Mouse (Mus musculus) frontal cortex, adult (tissue): ENCODE measurements around the gene Celf6.

Experiments
- ATAC-seq: cut with Nextera tagmentation; 2 replicates; pipeline ENCODE4 v1.9.2; 2017; ENCODE audit warnings: mild to moderate bottlenecking, moderate library complexity, mixed read lengths; ENCODE audit not compliant: low TSS enrichment

Celf6 gene

DNA sequence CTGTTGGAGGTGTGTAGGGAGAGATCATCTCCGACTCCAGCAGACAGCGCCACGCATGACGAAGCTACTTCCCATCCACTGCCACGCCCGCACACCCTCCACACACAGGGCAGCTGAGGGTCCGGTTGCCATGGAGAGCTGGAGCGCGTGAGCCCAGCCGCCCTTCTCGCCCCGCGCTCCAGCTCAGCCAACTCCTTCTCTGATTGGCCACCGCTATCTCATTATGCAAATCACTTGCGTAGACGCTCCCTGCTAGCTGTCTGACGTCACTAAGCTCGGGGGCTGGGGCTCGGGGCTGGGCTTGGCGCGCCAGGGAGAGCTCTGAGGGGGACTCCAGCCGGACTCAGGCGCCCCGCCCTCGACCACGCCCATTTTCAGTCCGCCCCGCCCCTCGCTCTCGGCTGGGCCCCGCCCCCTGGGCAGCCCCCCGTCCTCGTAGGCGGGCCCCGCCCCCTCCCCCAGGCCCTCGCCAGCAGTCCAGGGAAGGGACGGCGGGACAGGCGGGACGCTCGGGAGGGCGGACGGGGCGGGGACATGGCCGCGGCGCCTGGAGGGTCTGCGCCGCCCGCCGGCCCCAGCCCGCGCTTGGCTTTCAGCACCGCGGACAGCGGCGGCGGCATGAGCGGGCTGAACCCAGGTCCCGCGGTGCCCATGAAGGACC lies at the start of gene Celf6:
Gene Celf6 (plus strand): TSS at position 74 of the 661 bp plus-strand sequence.
- peak; percentile 97 for ATAC-seq

DNA sequence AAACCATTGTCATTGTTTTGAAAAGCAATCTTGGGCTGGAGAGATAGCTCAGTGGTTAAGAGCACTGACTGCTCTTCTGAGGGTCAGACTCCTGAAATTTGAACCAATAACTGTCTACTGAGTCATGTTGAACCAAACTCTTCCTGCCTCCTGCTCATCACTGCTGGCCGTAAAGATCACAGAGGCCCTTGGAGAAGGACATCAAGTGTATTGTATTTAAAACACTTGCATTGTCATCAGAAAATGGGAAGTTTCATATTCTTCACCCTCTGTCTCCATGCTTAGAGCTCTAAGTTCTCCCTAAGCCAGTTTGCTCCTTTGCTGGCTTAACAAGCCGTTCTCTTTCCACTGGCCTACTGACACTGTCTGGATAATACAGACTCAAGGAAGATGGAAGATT lies 49.4 kb upstream of the Celf6 start:
- ATAC-seq = no peak

GRCm38 (mm10) chr9:59531645-59532044 lies 46.1 kb upstream of the Celf6 start:
- no peak for ATAC-seq

DNA sequence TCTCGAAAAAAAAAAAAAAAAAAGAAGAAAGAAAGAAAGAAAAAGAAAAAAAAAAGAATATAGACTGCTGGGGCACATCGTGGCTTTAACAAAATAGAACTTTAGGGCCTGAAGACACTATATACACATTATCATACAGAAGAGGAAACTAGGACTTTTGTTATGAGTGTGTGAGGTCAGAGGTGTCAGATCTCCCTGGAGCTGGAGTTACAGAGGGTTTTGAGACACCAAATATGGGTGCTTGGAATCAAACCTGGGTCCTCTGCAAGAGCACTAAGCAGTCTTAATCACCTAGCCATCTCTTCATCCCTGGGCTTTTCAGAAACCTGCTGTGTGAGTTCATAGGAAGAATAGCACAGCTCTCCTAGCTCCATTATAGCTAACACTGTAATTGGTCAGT lies 44.3 kb upstream of the Celf6 start:
- no peak for ATAC-seq

DNA sequence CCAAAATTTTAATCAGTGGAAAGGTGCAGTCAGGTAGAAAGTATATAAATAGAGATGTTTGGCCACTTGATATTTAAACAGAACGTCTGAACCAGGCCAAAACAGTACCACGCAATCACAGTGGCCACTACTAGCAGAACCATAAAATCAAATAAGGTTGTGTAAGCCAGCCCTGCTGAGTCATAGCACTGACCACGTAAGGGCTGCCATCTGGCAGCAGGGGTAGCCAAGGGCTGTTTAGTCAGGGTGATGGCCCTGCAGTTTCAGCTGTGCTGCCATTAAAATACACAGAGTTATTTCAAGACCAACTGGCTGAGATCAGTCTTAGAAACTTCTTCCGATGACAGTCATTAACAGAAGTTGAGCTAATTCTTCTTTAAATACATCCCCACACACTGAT lies 43.8 kb upstream of the Celf6 start:
- ATAC-seq = no peak

- ATAC-seq = no peak
These were observed 40.1 kb upstream of the Celf6 start for GRCm38 (mm10) chr9:59537651-59538050.

GRCm38 (mm10) chr9:59539441-59540137 lies 38.1 kb upstream of the Celf6 start, which contains the start of the genes Hexa and Tmem202:
Hexa (plus strand) TSS chr9:59539540.
Tmem202 (minus strand) TSS chr9:59539847.
- peak; percentile 89 for ATAC-seq

GRCm38 (mm10) chr9:59541617-59542016 lies 36.1 kb upstream of the Celf6 start:
- no peak for ATAC-seq

DNA sequence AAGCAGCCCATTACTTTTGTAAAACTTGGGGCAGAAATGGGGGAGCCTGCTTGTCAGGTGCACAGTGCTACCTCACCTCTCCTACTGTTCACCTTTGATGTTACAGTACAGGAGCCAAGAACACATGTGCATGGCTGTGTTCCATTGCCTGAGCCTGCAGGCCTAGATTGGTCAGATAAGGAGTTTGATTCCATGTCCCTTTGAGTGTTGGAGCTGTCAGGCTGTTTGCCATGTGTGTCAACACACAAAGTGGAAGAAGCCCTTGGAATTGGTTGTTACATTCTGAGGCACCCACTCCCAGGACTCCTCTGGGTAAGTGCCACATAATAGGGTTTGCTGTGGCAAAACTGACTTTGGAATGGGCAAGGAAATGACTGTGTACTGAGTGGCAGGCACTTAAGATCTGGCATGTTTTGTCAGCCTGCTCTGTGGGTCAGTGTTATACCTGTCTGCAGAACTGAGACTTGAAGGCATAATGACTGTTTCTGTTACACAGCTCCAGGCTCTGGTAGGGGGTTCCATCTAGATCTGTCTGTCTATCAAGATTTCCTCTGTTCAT lies 34.9 kb upstream of the Celf6 start:
- ATAC-seq = no peak

DNA sequence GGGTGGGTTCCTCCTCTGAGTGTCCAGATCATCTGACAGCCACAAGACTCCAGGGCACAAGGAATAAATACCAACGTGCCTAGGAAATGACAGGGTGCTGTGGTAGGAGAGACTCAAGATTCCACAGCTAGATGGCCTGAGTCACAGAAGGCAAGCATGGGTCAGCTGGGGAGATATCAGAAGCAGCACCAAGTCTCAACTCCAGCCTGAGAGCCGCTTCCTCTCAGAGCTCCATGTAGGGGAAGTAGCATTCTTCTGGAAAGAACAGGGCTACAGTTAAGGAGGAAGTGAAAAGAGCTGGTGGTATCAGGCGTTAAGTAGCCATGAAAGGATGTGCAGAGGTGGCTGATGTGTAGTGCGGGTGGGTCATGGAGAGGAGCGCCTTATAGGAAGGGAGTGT lies 33.0 kb upstream of the Celf6 start:
- ATAC-seq = no peak

DNA sequence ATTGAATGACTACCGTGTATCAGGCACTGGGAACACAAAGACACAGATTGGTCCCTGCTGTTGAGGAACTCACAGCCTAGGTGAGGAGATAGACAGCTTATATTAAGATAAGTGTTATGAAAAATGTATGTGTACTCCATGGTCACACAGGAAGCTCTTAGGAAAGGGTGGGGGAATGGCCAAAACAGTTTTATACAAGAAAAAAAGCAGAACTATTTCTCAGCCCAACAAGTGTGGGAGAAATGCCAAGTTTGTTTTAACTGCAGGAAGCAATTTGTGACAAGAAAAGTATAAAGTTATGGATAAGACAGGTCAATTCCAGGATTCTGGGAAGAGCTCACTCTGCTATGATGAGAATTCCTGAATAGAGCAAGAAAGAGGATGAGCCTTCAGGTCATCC lies 29.8 kb upstream of the Celf6 start:
- ATAC-seq = no peak

DNA sequence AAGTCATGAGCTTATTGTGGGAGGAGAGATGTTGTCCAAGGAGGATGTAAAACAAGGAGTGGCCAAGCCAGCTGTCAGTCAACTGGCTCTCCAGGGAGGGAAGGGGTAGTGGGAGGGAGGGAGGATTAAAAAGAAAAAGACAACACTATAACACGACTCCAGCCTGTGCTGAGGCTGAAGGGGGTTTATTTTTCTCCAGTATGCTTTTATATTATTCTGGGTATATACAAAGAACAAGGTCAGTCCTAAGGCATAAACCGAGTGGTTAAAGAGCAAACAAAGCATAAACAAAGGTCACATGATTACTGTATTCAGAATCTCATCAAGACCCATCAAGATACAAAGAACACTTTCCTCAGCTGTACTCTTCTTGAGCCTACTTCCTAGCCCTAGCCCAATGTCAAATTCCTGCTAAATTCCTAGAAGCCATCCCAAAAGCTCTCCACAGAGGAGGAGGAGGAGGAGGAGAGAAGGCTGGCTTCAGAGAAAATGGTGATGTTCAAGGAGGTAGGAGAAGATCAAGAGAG lies 28.7 kb upstream of the Celf6 start:
- ATAC-seq = no peak

DNA sequence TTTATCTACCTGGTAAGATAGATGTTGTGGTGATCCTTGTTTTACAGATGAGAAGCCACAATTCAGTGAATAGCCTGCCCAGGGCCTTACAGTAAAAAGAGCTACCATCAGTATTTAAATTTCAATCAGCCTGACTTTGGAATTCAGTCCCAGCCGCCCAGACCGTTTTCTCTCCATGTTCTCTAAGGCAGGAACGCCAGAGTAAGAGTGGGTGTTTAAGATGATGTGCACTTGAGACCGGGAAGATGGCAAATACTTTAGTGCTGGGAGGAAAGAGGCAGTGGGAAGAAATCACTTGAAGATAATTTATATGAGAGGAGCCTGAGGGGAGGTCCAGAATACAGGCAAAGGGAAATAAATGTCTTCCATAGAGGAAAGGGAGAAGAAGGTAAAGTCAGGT lies 27.6 kb upstream of the Celf6 start:
- peak; percentile 64; the same call in 1 of the 2 replicates for ATAC-seq

- ATAC-seq = no peak
These were observed 26.7 kb upstream of the Celf6 start for GRCm38 (mm10) chr9:59551017-59551416.

- ATAC-seq = peak; percentile 76
These were observed 26.1 kb upstream of the Celf6 start for GRCm38 (mm10) chr9:59551620-59552031.

DNA sequence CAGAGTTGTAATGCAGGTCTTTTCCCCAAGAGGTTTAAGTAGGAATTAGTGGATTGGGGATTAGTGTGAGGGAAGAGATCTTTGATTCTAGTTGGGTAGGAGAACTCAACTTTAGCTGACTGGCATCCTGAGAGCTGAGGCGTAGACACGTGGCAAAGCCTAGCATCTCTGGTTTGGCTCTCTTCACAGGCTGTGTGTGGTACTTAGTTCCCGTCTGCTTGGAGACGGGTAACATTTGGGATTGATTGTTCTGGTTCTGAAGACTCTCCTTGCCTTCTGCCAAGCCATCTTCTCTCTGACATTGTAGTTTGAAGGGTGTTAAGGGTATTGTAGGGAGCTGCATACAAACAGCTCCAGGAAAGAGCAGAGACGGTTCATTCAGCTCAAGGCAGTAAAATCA lies 25.1 kb upstream of the Celf6 start:
- no peak for ATAC-seq

- no peak for ATAC-seq
These were observed 24.0 kb upstream of the Celf6 start for GRCm38 (mm10) chr9:59553719-59554118.

DNA sequence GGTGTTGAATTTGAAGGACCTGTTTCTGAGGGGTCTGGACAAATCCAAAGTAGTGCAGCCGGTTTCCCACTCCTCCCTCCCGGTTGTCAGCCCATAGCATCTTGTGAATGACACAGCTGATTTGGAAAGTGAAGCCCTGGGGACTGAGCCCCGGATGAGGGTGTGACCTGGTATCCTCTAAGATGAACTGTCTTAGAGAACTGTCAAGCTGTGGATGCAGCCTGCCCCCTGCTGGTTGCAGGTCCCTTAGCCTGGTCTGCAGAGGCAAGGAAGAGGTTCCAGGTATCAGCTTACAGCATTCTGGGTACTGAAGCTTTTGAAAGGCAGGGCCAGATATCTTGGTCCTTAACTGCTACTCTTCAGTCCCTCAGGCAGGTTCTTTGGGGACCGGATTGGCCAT lies 12.1 kb upstream of the Celf6 start:
- peak; percentile 69 for ATAC-seq

GRCm38 (mm10) chr9:59567111-59567510 lies 10.6 kb upstream of the Celf6 start:
- ATAC-seq = peak; percentile 86

DNA sequence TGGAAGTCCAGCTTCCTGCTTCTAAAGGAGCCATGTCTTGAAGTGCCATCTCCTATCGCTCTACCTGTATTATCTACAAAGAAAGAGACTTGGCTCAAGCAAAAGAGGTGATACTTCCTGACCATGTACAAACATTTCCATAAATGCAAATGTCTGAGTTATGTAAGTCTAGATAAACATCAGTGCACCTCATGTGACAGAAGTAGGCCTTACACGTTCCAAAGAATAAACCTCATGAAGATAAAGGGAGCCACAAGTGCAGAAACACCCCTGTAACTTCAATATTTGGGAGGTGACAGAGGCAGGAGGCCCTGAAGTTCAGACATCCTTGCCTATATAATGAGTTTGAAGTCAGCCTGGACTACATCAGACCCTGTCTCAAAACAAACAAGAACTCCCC lies 5.9 kb upstream of the Celf6 start:
- ATAC-seq = no peak

- ATAC-seq = no peak
These were observed 316 bp upstream of the Celf6 start for GRCm38 (mm10) chr9:59577401-59577800.

- no peak for ATAC-seq
These were observed 769 bp downstream of the Celf6 start for GRCm38 (mm10) chr9:59578505-59578867.

- peak; percentile 72 for ATAC-seq
These were observed 7.2 kb downstream of the Celf6 start for GRCm38 (mm10) chr9:59584871-59585308.
